ENCODE assay signal across 11 mouse cellular contexts in the genomic region with DNA sequence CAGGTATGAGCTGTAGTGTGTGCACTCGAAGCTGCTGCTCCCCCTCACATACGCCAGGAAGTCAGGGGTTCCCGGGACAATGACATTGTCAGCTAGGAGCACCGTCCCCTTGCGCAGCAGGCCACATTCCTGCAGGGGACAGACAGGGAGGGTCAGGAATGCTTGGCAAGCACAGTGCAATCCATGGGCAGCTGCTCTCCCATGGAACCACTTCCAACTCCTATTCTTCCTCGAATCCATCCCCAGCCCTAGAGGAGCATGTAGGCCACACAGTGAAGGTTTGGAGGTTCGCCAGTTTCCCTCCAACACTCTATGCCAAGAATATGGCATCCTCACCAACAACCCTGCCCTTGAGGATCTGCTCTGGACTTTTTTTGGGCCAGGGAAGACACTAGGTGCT. TPM values are rescaled to one million over a fixed set of nuclear protein-coding genes. Genes with fewer than 3 reads are reported as not detected.
DNase-seq lines count a peak whose midpoint lies in the region; ATAC-seq lines count a peak whose summit lies in the region.
"Had no signal": no experiment of that assay in that cellular context is flagged by ENCODE, and none has a peak within 500 bp of the region (broad histone marks: within the 10 kb centered on the region; RNA-seq: fewer than 3 reads in every experiment).

No protein-coding gene starts in this region.

- WGBS in liver, embryonic 12.5 days (ENCODE audit: insufficient replicate concordance) = 84% methylated on average over 7 of the region's 7 CpGs
- WGBS in forebrain, embryonic 16.5 days = 43% methylated on average over 7 of the region's 7 CpGs

- peak; percentile 61 to 62 for DNase-seq in cerebellum, postnatal 10 days
- no peak for DNase-seq in cerebellum, adult 9-11 months
- DNase-seq in liver = no peak
- DNase-seq in lung, postnatal 10 days = peak; percentile 41
- DNase-seq in frontal cortex, postnatal 25 days (ENCODE audit: low spot score in 2 of 2) = no peak
- DNase-seq: gastrocnemius, postnatal 10 days had no signal

- no peak overlapping the region for H3K4me3 ChIP-seq in liver, embryonic 12.5 days
- H3K4me3 ChIP-seq in forebrain, embryonic 16.5 days (replicated peaks; ENCODE audit: low read length) = no peak overlapping the region
- H3K4me3 ChIP-seq: kidney, embryonic 15.5 days had no signal

- peaks cover 91% of the 10 kb centered on the region for H3K36me3 ChIP-seq in liver, embryonic 12.5 days
- H3K36me3 ChIP-seq in forebrain, embryonic 16.5 days (ENCODE audit: control insufficient read depth, insufficient read depth) = peaks cover 11% of the 10 kb centered on the region

- ATAC-seq in liver, embryonic 12.5 days = no peak
- ATAC-seq in forebrain, embryonic 16.5 days = peak; percentile 21; the same call in 1 of the 2 replicates
- no peak for ATAC-seq in inflammation-experienced regulatory T-cells, adult 6 months
- ATAC-seq: Patski had no signal

- no peaks in the 10 kb centered on the region for H3K9me3 ChIP-seq in liver, embryonic 12.5 days (replicated peaks)
- no peaks in the 10 kb centered on the region for H3K9me3 ChIP-seq in forebrain, embryonic 16.5 days (ENCODE audit: control insufficient read depth, low read length)
- H3K9me3 ChIP-seq: kidney, embryonic 15.5 days had no signal

- H3K4me1 ChIP-seq in liver, embryonic 12.5 days = peaks cover 23% of the 10 kb centered on the region
- H3K4me1 ChIP-seq in forebrain, embryonic 16.5 days (replicated peaks; ENCODE audit: control insufficient read depth, insufficient read depth, low read length) = peaks cover 11% of the 10 kb centered on the region; the same call in 1 of the 2 replicates

- 0 out of 2 replicates have a peak overlapping the region, but pooled peaks have one; percentile 22 for H3K27ac ChIP-seq in liver, embryonic 12.5 days
- no peak overlapping the region for H3K27ac ChIP-seq in forebrain, embryonic 16.5 days (ENCODE audit: low read length)
- H3K27ac ChIP-seq: kidney, embryonic 15.5 days had no signal

- H3K27me3 ChIP-seq in liver, embryonic 12.5 days (replicated peaks) = no peaks in the 10 kb centered on the region
- H3K27me3 ChIP-seq in forebrain, embryonic 16.5 days (replicated peaks; ENCODE audit: control insufficient read depth, insufficient read depth, low read length) = no peaks in the 10 kb centered on the region
- H3K27me3 ChIP-seq: kidney, embryonic 15.5 days; Patski had no signal

- H3K4me2 ChIP-seq in liver, embryonic 12.5 days = no peak overlapping the region
- no peak overlapping the region for H3K4me2 ChIP-seq in forebrain, embryonic 16.5 days (ENCODE audit: low read length)
- H3K4me2 ChIP-seq: kidney, embryonic 15.5 days had no signal

- no peak overlapping the region for H3K9ac ChIP-seq in liver, embryonic 12.5 days
- H3K9ac ChIP-seq in forebrain, embryonic 16.5 days (replicated peaks; ENCODE audit: low read depth, low read length) = no peak overlapping the region
- H3K9ac ChIP-seq: kidney, embryonic 15.5 days had no signal

RNA-seq across cellular contexts. Expression of a gene that starts 18.3 kb away (rescaled TPM):
- polyA plus RNA-seq in liver, embryonic 12.5 days (2016; fragmentation: Nextera tagmentation; extraction: Ambion mirVana) = 106 and 107 TPM in 2 replicates
- polyA plus RNA-seq in forebrain, embryonic 16.5 days (2015; fragmentation: Nextera tagmentation; extraction: Ambion mirVana) = 24.0 and 27.8 TPM in 2 replicates
- polyA plus RNA-seq in inflammation-experienced regulatory T-cells, adult 6 months (2017; shearing (Covaris generic)) = 10 to 100 TPM; 15.9 to 21.2 (median 20.4) TPM

RNA-seq across cellular contexts. Expression of a gene that starts 18.7 kb away (rescaled TPM):
- polyA plus RNA-seq in liver, embryonic 12.5 days (2016; fragmentation: Nextera tagmentation; extraction: Ambion mirVana) = 113 and 120 TPM in 2 replicates
- polyA plus RNA-seq in forebrain, embryonic 16.5 days (2015; fragmentation: Nextera tagmentation; extraction: Ambion mirVana) = 88.8 and 98.1 TPM in 2 replicates
- 10 to 100 TPM; 51.4 to 56.7 (median 52.3) TPM for polyA plus RNA-seq in inflammation-experienced regulatory T-cells, adult 6 months (2017; shearing (Covaris generic))

RNA-seq across cellular contexts. Expression of a gene that starts 59.9 kb away (rescaled TPM):
- 12.6 and 12.9 TPM in 2 replicates for polyA plus RNA-seq in liver, embryonic 12.5 days (2016; fragmentation: Nextera tagmentation; extraction: Ambion mirVana)
- 58.6 and 67.8 TPM in 2 replicates for polyA plus RNA-seq in forebrain, embryonic 16.5 days (2015; fragmentation: Nextera tagmentation; extraction: Ambion mirVana)
- polyA plus RNA-seq in inflammation-experienced regulatory T-cells, adult 6 months (2017; shearing (Covaris generic)) = 1 to 10 TPM in 1 of 3 experiments, under 1 TPM in 2; 0.52 to 1.0 (median 0.66) TPM

Comparison
In these comparisons a context has a peak if more than half of its experiments do, and no peak if none do; other contexts are left out.
1. DNase-seq: peak in cerebellum, postnatal 10 days (2 of 2) and lung, postnatal 10 days (single experiment); none in cerebellum, adult 9-11 months (single experiment), liver (single experiment) and frontal cortex, postnatal 25 days (0 of 2).